Mouse (Mus musculus): ENCODE measurements around the gene Tex29. TPM values are rescaled to one million over a fixed set of nuclear protein-coding genes. Genes with fewer than 3 reads are reported as not detected.

Tex29 gene
- total RNA-seq, 2 experiments from 2014 or later: not detected

Other genes with a start within 250 kb of the Tex29 start
- gene Ankrd10, start 204.7 kb upstream of the Tex29 start, total RNA-seq (2021): 10 to 100 TPM; 19.6 to 19.8 TPM
- gene 1700016D06Rik, start 139.4 kb upstream of the Tex29 start, total RNA-seq (2021): not detected
- 100 to 1,000 TPM in 1 of 2 experiments, 10 to 100 TPM in 1; 96.3 to 113 TPM for gene Arhgef7, start 112.8 kb upstream of the Tex29 start, total RNA-seq (2021)